Mouse (Mus musculus): ENCODE results near the gene Zcchc17.

DNA sequence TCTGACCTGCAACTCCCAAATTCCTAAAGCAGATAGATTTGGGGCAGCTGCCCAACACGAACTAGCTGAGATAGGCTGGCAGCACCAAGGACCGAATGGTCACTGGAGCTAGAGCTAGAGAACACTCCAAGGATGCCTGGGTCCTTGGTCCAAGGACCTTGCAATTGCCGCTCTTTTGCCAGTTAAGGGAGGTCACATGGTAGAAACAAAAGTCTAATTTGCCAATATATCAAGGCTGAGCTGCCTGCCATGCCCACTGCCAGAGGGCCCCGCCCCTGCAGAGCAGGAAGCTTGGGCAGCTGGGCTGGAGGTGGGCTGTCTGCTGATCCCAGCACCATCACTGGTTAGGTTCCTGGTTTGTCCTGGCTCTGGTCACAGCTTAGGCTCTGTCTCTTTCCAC, 46.2 kb downstream of the Zcchc17 start:
- TF ChIP-seq CTCF (IDR thresholded peaks at IDR 0.05; ENCODE audit: insufficient read depth, low read length) = no peak
- no peak for TF ChIP-seq POLR2A (IDR thresholded peaks at IDR 0.05; ENCODE audit: borderline replicate concordance, extremely low read depth, low read depth, low read length)
